Mouse (Mus musculus): ENCODE data around the gene Nup43. TPM values are rescaled to one million over a fixed set of nuclear protein-coding genes. Genes with fewer than 3 reads are reported as not detected.

The Nup43 gene
- total and polyA plus RNA-seq, 2 experiments from 2014 or later, result 10.5 to 19.1 TPM

DNA sequence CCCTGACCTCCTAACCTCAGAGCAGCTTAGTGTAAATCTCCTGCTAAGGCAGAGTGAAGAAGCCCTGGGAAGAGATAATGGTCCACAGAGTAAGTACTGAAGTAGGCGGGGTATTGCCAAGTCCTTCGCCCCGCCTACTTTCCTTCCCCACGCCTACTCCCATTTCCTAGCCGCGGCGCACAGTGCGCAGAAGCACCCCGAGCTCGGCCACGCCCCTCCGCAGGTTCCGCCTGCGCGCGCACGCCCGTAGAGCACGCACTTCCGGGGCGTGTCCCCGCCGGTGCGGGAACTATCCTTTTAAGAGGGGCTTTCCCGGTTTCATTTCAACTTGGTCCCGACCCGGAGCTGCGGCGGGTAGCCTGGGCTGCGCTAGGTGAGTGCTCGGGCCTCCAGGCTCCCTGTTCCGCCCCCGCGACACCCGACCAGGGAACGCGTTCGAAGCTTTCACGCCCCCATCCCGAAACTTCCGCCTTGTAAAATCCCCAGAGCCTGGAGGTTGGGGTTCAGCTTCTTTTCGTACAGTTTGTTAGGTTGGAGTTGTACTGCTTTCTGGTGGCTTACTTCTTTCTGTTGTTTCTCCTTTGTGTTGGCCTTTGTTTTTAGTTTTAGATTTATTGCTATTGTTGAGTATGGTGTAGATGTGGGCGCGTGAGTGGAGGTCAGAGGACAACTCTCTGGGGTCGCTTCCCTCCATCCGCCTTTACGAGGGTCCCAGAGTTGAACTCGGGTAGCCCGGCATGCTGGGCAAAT is 58.6 kb downstream of the Nup43 start, which contains the start of gene Katna1:
Gene Katna1, plus strand, starts transcription at position 250 of the 750 bp plus-strand sequence.
- Histone ChIP-seq H3K4me1 (ENCODE audit: insufficient read depth) (no peaks in the 10 kb centered on the region), H3K27ac (ENCODE audit: low read depth, low read length) (peak within 1 kb of the TSS; percentile 67), H3K9me3 (ENCODE audit: low read length) (no peaks in the 10 kb centered on the region), H3K4me3 (ENCODE audit: low read depth, low read length) (peak within 1 kb of the TSS; percentile 98), H3K27me3 (ENCODE audit: insufficient read depth, low read length) (no peaks in the 10 kb centered on the region), H3K9ac (peak within 1 kb of the TSS; percentile 63), H3K4me2 (ENCODE audit: low read depth) (peak within 1 kb of the TSS; percentile 90), H3K36me3 (ENCODE audit: insufficient read depth) (no peaks in the 10 kb centered on the region)
- DNase-seq (peak; percentile 94), ATAC-seq (peak; percentile 100)
- 3% methylated on average over 49 of the region's 49 CpGs for WGBS
- TF ChIP-seq CTCF (IDR thresholded peaks at IDR 0.05; ENCODE audit: low read depth), result no peak

GRCm38 (mm10) chr10:7726501-7726812 is 59.2 kb downstream of the Nup43 start:
- no peaks in the 10 kb centered on the region for H3K9me3 ChIP-seq (ENCODE audit: low read length)
- no peaks in the 10 kb centered on the region for H3K27me3 ChIP-seq (ENCODE audit: insufficient read depth, low read length)
- ATAC-seq (no peak), DNase-seq (no peak)
- H3K4me3 ChIP-seq (ENCODE audit: low read depth, low read length), result peak overlapping the region; percentile 98
- TF ChIP-seq CTCF (IDR thresholded peaks at IDR 0.05; ENCODE audit: low read depth), result no peak
- peak overlapping the region; percentile 90 for H3K4me2 ChIP-seq (ENCODE audit: low read depth)
- WGBS, result 1% methylated on average over 8 of the region's 8 CpGs
- H3K27ac ChIP-seq (ENCODE audit: low read depth, low read length), result peak overlapping the region; percentile 67; the same call in 1 of the 2 replicates
- peak overlapping the region; percentile 63 for H3K9ac ChIP-seq
- no peaks in the 10 kb centered on the region for H3K36me3 ChIP-seq (ENCODE audit: insufficient read depth)
- no peaks in the 10 kb centered on the region for H3K4me1 ChIP-seq (ENCODE audit: insufficient read depth)

DNA sequence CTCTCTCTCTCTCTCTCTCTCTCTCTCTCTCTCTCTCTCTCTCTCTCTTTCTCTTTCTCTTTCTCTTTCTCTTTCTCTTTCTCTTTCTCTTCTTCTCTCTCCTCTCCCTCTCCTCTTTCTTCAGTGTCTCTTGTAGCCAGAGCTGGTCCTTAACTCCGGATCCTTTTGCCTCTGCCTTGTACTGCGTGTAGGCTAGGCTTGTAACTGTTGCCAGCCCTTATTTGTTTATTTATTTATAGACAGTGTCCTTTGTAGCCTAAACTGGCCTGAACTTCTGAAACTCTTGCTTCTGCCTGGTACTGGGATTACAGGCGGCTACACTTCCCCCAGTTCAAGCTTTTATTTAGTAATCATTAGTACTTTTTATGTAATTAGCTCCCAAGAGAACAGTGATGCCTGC is 59.7 kb downstream of the Nup43 start:
- no peaks in the 10 kb centered on the region for H3K36me3 ChIP-seq (ENCODE audit: insufficient read depth)
- H3K27ac ChIP-seq (ENCODE audit: low read depth, low read length), result no peak overlapping the region
- no peaks in the 10 kb centered on the region for H3K9me3 ChIP-seq (ENCODE audit: low read length)
- peak overlapping the region; percentile 90 for H3K4me2 ChIP-seq (ENCODE audit: low read depth)
- no peak overlapping the region for H3K4me3 ChIP-seq (ENCODE audit: low read depth, low read length)
- 24% methylated on average over 3 of the region's 3 CpGs for WGBS
- ATAC-seq (no peak), DNase-seq (no peak)
- H3K27me3 ChIP-seq (ENCODE audit: insufficient read depth, low read length), result no peaks in the 10 kb centered on the region
- no peak for TF ChIP-seq CTCF (IDR thresholded peaks at IDR 0.05; ENCODE audit: low read depth)
- no peaks in the 10 kb centered on the region for H3K4me1 ChIP-seq (ENCODE audit: insufficient read depth)
- H3K9ac ChIP-seq, result no peak overlapping the region

Other genes starting within 250 kb of the Nup43 start
- gene Ulbp1, start 193.9 kb upstream of the Nup43 start, total RNA-seq (2014; rRNA removed), result 0.54 and 3.5 TPM in 2 replicates
- gene Ulbp1, start 193.9 kb upstream of the Nup43 start, polyA plus RNA-seq (2015; fragmentation: Nextera tagmentation; extraction: Ambion mirVana), result 0.17 and 0.18 TPM in 2 replicates
- 113 and 115 TPM in 2 replicates for gene Lrp11, start 77.7 kb upstream of the Nup43 start, total RNA-seq (2014; rRNA removed)
- 54.4 and 57.8 TPM in 2 replicates for gene Lrp11, start 77.7 kb upstream of the Nup43 start, polyA plus RNA-seq (2015; fragmentation: Nextera tagmentation; extraction: Ambion mirVana)
- 90.0 and 92.3 TPM in 2 replicates for gene Pcmt1, start 13.6 kb downstream of the Nup43 start, total RNA-seq (2014; rRNA removed)
- gene Pcmt1, start 13.6 kb downstream of the Nup43 start, polyA plus RNA-seq (2015; fragmentation: Nextera tagmentation; extraction: Ambion mirVana), result 165 and 178 TPM in 2 replicates
- 38.3 and 54.6 TPM in 2 replicates for gene Lats1, start 13.7 kb downstream of the Nup43 start, total RNA-seq (2014; rRNA removed)
- 5.0 and 7.4 TPM in 2 replicates for gene Lats1, start 13.7 kb downstream of the Nup43 start, polyA plus RNA-seq (2015; fragmentation: Nextera tagmentation; extraction: Ambion mirVana)
- 17.8 and 18.7 TPM in 2 replicates for gene Katna1, start 58.5 kb downstream of the Nup43 start, total RNA-seq (2014; rRNA removed)
- 18.8 and 20.3 TPM in 2 replicates for gene Katna1, start 58.5 kb downstream of the Nup43 start, polyA plus RNA-seq (2015; fragmentation: Nextera tagmentation; extraction: Ambion mirVana)
- 31.0 and 51.0 TPM in 2 replicates for gene Ginm1, start 125.3 kb downstream of the Nup43 start, total RNA-seq (2014; rRNA removed)
- 61.2 and 65.6 TPM in 2 replicates for gene Ginm1, start 125.3 kb downstream of the Nup43 start, polyA plus RNA-seq (2015; fragmentation: Nextera tagmentation; extraction: Ambion mirVana)
- gene Ppil4, start 125.4 kb downstream of the Nup43 start, total RNA-seq (2014; rRNA removed), result 37.5 and 49.6 TPM in 2 replicates
- 44.4 and 50.2 TPM in 2 replicates for gene Ppil4, start 125.4 kb downstream of the Nup43 start, polyA plus RNA-seq (2015; fragmentation: Nextera tagmentation; extraction: Ambion mirVana)
- gene Zc3h12d, start 165.0 kb downstream of the Nup43 start, total RNA-seq (2014; rRNA removed), result 0.08 and 0.24 TPM in 2 replicates
- gene Zc3h12d, start 165.0 kb downstream of the Nup43 start, polyA plus RNA-seq (2015; fragmentation: Nextera tagmentation; extraction: Ambion mirVana), result 0.09 and 0.21 TPM in 2 replicates